Mouse (Mus musculus): ENCODE results near the gene Kcne3.

- TF ChIP-seq CTCF (IDR thresholded peaks at IDR 0.05; ENCODE audit: low read depth, low read length) (no peak), POLR2AphosphoS5 (IDR thresholded peaks at IDR 0.05; ENCODE audit: insufficient replicate concordance, low read depth, low read length) (no peak)
Measured at GRCm38 (mm10) chr7:100130592-100130991, 45.7 kb upstream of the Kcne3 start.
